Mouse (Mus musculus) heart, postnatal 0 days (tissue): ENCODE measurements around the gene Lama4.

Experiments used
- CTCF ChIP-seq: IDR thresholded peaks from 2 replicates; pipeline ENCODE4 v1.5.1; 2016; ENCODE audit warnings: antibody characterized with exemption, control low read depth, low read depth
- EP300 ChIP-seq: IDR thresholded peaks from 2 replicates; pipeline ENCODE4 v1.6.1; 2016; ENCODE audit warnings: antibody characterized with exemption, low read depth

DNA sequence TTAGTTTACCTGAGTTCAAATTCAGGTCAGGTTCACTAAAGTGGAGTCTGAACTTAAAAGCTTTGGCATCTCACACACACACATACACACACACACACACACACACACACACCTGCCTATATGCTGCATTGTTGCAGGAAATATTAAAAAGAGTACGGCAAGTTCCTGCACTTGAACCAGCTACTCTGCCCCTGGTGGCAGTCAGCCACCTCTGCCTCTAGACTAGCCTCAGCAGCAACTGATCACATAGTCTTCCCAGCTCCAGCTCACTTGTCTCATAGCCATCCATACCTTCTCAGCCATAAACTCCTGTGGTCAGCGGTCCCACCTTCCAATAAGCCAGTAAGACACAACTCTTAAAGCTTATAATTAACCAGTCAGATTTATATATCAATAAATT is 37.2 kb downstream of the Lama4 start:
- TF ChIP-seq EP300 (no peak), CTCF (peak; percentile 42; the same call in 1 of the 2 replicates)
